Mouse (Mus musculus) MEL-GATA-1-ER (cell line): ENCODE data around the gene Inpp1.

Experiments
- DNase-seq: peaks from one replicate; pipeline ENCODE4 v3.0.0-alpha.2; 2012; ENCODE audit warnings: low read depth; ENCODE audit errors: extremely low read depth

Gene Inpp1

DNA sequence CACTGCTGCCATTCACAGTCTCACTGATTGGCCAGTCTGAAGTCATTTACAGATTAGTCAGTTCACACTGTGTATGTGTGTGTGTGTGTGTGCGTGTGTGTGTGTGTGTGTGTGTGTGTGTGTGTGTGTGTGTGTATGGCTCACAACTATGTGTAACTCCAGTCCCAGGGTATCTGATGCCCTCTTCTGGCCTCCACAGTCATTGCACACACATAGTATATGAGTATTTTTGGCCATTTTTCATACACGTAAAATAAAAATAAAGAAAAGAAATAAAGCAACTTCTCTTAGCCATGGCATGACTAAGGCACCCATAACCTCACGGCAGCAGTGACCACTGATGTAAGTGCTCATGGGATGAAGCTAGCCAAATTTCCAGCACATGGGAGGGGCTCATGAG is 23.8 kb downstream of the Inpp1 start:
- DNase-seq, result no peak

DNA sequence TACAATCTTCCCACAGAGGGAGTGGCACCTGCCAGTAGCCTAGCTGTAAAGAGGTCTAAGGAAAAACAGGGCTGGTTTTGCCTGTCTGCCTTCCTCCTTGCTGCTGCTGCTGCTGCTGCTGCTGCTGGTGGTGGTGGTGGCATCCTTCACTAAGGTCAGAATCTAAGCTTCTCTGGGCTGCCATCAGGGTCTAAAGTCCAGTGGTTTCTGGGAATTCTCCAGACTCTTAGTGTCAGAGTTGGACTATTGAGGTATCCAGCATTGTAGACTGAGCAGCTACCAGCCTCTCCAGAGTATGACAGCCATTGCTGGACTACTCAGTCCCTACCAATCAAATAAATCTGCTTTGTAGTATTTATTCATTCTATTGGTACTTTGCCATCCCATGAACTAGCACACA is 24.8 kb downstream of the Inpp1 start:
- DNase-seq, result no peak

DNA sequence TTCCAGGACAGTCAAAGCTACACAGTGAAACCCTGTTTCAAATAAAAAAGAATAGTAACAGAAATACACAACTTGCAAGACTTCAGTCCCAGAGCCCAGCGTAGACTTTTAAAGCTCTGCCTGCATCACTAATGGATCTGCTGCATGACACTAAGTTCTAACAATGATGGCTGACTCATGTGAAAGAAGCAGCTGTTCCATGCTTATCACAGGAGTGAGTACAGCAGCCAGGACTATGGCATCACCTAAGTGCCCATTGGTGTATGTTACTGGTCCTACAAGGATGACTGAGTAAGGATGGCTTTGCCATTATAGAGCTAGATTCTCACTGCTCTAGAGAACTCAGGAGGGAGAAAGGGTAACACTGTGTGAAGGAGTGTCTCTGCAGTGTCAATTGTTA is 30.2 kb downstream of the Inpp1 start:
- DNase-seq, result no peak

DNA sequence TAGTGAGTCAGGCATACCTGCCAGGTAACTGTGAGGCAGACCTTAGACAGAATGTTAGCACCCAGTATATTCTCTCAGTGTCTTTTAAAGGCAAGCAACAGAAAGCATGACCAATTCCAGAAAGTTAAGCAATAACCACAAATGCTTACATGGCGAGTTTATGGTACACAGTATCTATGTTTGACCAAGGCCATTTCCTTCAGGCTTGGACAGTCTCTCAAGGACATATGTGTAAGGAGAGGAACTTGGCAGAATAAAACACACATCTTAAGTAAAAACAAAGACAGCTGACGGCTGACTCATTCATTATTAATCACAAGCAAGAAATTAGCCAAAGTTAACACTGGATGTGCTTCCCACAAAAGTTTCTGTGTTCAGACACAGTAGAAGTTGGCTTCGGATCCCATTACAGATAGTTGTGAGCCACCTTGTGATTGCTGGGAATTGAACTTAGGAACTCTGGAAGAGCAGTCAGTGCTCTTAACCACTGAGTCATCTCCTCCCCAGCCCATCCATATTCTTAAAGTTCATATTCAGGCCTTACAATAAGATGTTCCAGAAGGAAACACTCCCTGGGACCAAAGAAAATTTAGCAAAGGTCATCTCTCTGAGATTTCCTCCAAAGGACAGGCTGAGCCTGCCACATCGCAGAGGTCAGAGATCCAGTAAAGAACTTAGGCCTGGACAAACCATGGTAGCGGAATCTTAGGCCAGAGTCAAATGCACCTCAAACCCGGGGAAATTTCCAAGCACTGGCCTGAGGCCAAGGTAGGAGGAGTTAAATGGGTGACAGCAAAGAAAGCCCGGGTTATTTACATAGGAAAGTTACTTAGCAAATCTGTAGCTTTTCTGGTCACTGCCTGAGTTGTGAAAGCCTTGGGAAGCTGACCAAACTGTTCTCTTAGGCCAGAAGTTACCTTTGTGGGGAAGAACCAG is 52.0 kb downstream of the Inpp1 start:
- no peak for DNase-seq

DNA sequence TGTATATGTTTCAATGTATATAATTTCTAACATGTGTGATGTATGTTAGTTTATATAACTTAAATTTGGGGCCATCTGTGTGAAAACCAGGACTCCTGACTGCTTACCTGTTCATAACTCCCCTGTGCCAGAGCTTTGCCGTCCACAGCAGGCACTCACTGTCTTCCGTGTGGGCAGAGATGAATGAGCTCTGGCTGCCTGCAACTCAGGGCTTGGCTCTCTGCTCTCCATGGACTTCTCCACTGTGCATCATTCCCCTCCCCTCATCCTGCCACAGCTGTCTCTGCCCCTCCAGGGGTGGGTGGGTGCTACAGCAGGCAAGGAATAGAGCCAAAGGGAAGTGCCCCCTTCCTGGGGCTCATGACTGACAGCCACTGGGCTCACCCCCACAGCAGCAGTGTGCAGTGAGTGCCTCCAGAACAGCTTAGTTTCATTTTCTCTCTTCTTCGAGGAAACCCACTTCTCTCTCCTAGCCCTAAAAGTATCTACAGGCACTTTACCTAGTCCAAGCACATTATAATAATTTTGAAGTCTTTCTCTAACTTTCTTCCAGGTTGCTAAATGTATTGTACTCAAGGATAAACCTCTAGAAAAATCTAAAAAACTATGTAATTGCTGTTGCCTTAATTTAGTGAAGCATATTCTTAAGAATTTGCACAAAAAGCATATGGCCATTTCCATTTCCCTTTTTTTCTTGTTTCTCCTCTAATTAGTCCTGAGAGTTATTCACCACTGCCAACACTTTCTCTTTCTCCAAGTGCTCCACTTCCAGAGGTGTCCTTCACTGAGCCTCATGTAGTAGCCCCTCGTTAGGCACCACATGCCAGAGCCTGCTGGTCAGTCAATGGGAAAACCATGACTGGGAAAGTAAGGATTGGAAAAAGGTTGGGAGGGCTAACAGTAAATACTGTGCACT is 53.3 kb downstream of the Inpp1 start:
- DNase-seq, result peak; percentile 27

DNA sequence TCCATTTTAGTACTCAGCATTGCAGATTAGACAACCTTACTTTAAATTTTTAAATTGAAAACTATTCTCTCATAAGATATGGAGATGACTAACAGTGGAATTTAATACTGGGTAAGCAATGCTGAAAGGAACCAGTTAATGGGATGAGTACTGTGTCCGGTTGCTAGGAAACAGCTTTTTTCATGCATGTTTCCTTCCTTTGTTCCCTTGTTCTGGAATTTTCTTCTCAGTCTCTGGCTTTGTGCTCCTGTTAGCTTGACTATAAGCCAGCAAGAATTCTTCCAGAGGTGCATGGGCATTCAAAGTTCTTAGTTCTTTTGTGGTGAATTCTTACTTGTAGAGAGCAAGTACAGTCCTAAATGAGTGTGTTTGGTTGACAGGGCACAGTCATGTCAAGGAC is 59.3 kb downstream of the Inpp1 start:
- no peak for DNase-seq

DNA sequence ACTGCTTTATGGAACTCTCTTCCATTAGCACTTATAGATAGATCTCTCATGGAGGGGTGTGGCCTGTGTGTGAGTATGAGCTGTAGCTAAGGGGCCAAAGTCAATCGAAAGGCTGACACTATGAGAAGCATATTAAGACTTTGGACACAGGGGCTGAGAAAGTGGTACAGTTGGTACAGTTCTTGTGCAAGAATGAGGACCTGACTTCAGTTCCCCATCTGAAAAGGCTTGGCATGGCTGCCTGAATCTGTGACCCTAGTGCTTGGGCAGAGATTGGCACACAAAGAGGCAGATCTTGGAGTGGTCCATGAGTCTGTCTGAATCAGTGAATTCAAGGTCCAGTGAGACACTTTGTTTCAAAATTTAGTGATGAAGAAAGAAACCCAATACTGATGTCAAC is 63.2 kb downstream of the Inpp1 start:
- DNase-seq, result no peak

DNA sequence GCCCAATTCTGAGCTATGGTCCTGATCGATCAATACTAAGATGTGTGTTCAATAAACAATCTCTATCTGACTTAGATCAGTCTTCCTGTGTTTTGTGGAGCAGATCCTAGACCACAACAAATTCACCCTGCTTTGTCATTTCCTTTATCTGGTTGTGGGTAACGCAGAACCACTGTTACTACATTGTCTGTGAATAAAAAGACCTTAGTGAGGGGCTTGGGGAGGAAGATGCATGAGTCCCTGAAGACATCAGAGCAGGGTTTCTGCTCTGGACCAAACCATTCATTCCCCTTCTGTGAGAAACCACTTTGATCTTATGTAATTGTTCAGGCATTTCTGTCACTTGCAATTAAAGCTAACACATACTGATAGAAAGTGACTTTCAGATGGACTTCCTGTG is 63.7 kb downstream of the Inpp1 start:
- no peak for DNase-seq

DNA sequence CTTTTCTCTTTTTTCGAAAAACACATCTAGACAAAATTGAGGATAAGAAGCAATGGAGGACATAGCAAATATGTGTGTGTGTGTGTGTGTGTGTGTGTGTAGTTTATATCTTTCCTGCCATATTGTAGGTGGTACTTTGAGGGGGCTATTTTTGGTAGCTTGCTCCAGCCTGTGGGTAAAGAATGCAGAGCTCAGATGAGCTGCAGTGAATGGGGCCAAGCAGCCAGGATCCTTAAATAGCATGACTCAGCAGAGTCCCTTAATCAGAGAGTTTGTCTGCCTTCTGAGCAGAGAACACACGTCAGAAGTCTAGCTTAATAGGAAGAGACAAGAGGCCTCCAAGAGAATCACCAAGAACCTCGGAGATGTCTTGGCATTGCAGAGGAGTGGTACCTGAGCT is 64.8 kb downstream of the Inpp1 start:
- peak; percentile 84 for DNase-seq

DNA sequence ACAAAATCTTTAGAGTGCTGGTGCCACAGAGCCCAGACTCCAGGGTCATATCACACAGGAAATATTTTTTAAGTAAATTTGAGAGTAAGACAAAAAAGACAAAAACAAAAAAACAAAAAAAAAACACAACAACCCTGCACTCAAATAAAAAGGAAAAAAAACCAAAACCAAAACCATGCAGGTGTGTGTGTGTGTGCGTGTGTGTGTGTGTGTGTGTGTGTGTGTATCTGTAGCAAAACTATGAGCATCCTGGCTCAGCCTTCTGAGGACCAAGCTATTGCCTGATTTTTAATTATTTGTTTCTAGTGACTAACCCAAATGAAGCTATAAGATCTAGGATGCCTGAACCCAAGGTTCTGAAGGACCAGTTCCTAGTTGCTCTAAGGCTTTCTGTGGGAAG is 65.9 kb downstream of the Inpp1 start:
- DNase-seq, result no peak

DNA sequence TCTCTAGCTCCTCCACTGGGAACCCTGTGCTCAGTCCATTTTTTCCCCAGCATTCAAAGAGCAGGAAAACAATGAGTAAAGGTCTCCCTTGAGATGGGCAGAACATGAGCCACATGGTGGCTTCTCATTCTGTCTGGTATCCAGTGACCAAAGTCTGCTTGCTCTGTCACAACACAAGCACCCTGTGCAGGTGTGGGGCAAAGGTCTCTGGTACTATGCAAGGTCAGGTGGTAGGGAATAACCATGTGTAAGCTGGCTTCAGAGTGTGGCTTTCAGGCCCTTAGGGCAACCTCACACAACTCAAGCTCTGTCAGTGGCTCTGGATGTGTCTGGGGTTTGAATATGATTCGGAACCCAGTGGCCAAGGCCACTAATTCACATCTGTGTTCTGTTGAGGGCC is 67.5 kb downstream of the Inpp1 start:
- DNase-seq, result no peak

DNA sequence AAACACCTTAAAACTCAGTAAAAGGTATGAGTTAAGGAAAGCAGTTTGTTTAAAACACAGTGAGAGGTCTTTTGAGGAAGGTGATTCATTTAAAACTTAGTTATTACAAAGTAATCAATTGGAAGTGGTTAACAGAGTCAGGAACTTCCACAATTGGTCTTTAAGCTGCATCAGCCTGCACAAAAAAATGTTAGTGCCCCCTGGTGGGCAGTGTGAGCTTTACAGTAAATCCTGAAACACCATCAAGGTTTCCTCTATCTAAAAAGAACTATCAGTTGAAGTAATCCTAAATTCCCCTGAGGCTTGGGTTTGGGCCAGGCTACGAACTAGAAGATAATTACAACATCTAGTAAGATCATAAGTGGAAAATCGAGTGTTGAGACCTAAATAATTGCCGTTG is 69.2 kb downstream of the Inpp1 start:
- DNase-seq, result peak; percentile 56

DNA sequence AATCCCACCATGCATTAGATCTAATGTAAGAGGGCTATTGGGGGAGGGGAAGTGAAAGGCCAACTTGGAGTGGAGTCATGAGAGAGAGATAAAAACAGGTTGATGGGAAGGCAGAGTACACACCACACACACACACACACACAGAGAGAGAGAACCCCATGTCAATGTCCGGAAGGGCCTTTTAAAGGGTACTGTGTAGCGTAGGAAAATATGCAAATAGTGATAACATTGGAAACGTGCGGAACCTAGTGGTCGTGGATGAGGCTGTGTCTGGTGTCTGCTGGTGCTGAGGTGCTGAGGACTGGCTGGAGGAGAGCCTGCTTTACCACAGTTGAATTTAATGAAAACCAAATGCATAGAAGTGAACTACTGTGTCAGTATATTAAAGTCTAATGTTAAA is 74.9 kb downstream of the Inpp1 start:
- no peak for DNase-seq
